Mouse (Mus musculus) CH12.LX (cell line): ENCODE results near the gene Fryl. TPM values are rescaled to one million over a fixed set of nuclear protein-coding genes. Genes with fewer than 3 reads are reported as not detected.

ENCODE experiments used
- DNase-seq: peaks from one replicate; pipeline ENCODE4 v3.0.0-alpha.2; 2013; ENCODE audit errors: extremely low read depth
- H3K27ac ChIP-seq: 2 replicates; pipeline ENCODE4 v1.5.1; 2012; ENCODE audit warnings: low read depth, mild to moderate bottlenecking, control low read depth, moderate library complexity; ENCODE audit not compliant: insufficient read depth
- H3K27me3 ChIP-seq: replicated peaks from 2 replicates; pipeline ENCODE3; 2012; ENCODE audit warnings: inconsistent platforms
- H3K36me3 ChIP-seq, 2 experiments: replicated peaks in 1 of 2; 2 replicates each; pipeline versions ENCODE3 to v1.6.1; 2012; ENCODE audit warnings: inconsistent platforms in 1 of 2, low read length in 1 of 2, mild to moderate bottlenecking in 1 of 2, mixed read lengths in 1 of 2, moderate library complexity in 1 of 2; ENCODE audit not compliant: control insufficient read depth in 1 of 2, insufficient read depth in 1 of 2
- H3K4me1 ChIP-seq, 2 experiments: 2 replicates each; pipeline ENCODE4 v1.6.1; 2012; ENCODE audit warnings: inconsistent platforms in 1 of 2, moderate library complexity in 1 of 2; ENCODE audit not compliant: insufficient read depth in 2 of 2, control insufficient read depth in 1 of 2
- H3K4me2 ChIP-seq: 2 replicates; pipeline ENCODE4 v1.6.1; 2012; ENCODE audit warnings: low read depth, mild to moderate bottlenecking, control low read depth; ENCODE audit not compliant: poor library complexity, insufficient read depth, severe bottlenecking
- H3K4me3 ChIP-seq, 3 experiments: fragments of 150-350 bp in 1 of 3; sonication (generic) in 1 of 3; replicated peaks in 1 of 3; 2 replicates each; pipeline versions ENCODE3 to v1.5.1; 2011 to 2012; ENCODE audit warnings: low read depth in 2 of 3, low read length in 2 of 3, mild to moderate bottlenecking in 2 of 3, moderate library complexity in 2 of 3, control low read depth in 1 of 3, improper control_type of control experiment in 1 of 3, inconsistent platforms in 1 of 3, mixed read lengths in 1 of 3; ENCODE audit not compliant: poor library complexity in 1 of 3
- H3K79me2 ChIP-seq: replicated peaks from 2 replicates; pipeline ENCODE4 v1.6.1; 2012; ENCODE audit warnings: mild to moderate bottlenecking, moderate library complexity; ENCODE audit not compliant: control insufficient read depth, poor library complexity, insufficient read depth, severe bottlenecking; ENCODE audit errors: extremely low read depth
- H3K9ac ChIP-seq: 2 replicates; pipeline ENCODE4 v1.6.1; 2012; ENCODE audit warnings: low read depth, mild to moderate bottlenecking, control low read depth, moderate library complexity; ENCODE audit not compliant: insufficient read depth
- H3K9me3 ChIP-seq: replicated peaks from 2 replicates; pipeline ENCODE3; 2012; ENCODE audit warnings: low read length, inconsistent platforms, mixed read lengths
- BHLHE40 ChIP-seq: IDR thresholded peaks from 2 replicates; pipeline ENCODE4 v1.6.1; 2011; ENCODE audit warnings: mild to moderate bottlenecking, low read depth, low read length, improper control_type of control experiment
- CHD2 ChIP-seq: IDR thresholded peaks from 2 replicates; pipeline ENCODE4 v1.6.1; 2011; ENCODE audit warnings: low read length, improper control_type of control experiment
- CTCF ChIP-seq, 2 experiments: IDR thresholded peaks in 1 of 2; conservative IDR thresholded peaks in 1 of 2; 2 replicates each; pipeline ENCODE4 v1.5.1; 2011 to 2012; ENCODE audit warnings: low read depth in 2 of 2, low read length in 2 of 2, improper control_type of control experiment in 1 of 2, inconsistent platforms in 1 of 2, mild to moderate bottlenecking in 1 of 2, moderate library complexity in 1 of 2
- E2F4 ChIP-seq: IDR thresholded peaks from 2 replicates; pipeline ENCODE4 v1.6.1; 2011; ENCODE audit warnings: low read depth, low read length, improper control_type of control experiment; ENCODE audit not compliant: insufficient replicate concordance
- EP300 ChIP-seq: IDR thresholded peaks from 2 replicates; pipeline ENCODE4 v1.6.1; 2011; ENCODE audit warnings: low read length, improper control_type of control experiment
- IRF4 ChIP-seq: IDR thresholded peaks from 2 replicates; pipeline ENCODE4 v1.6.1; 2014; ENCODE audit warnings: low read depth, mild to moderate bottlenecking, inconsistent platforms, low read length, improper control_type of control experiment
- JUND ChIP-seq: conservative IDR thresholded peaks from 2 replicates; pipeline ENCODE4 v1.6.1; 2011; ENCODE audit warnings: low read depth, low read length, improper control_type of control experiment
- MAFK ChIP-seq: IDR thresholded peaks from 2 replicates; pipeline ENCODE4 v1.6.1; 2011; ENCODE audit warnings: low read length, improper control_type of control experiment; ENCODE audit not compliant: insufficient replicate concordance
- MAX ChIP-seq: IDR thresholded peaks from 2 replicates; pipeline ENCODE4 v1.6.1; 2011; ENCODE audit warnings: low read length, improper control_type of control experiment
- MXI1 ChIP-seq: IDR thresholded peaks from 2 replicates; pipeline ENCODE4 v1.6.1; 2011; ENCODE audit warnings: mild to moderate bottlenecking, low read depth, low read length, improper control_type of control experiment
- NRF1 ChIP-seq: IDR thresholded peaks from 2 replicates; pipeline ENCODE4 v1.6.1; 2014; ENCODE audit warnings: low read depth, mild to moderate bottlenecking, inconsistent platforms, low read length, improper control_type of control experiment, moderate library complexity
- POLR2A ChIP-seq: IDR thresholded peaks from 2 replicates; pipeline ENCODE4 v1.6.1; 2011; ENCODE audit warnings: low read depth, mild to moderate bottlenecking, improper control_type of control experiment, low read length
- RAD21 ChIP-seq: IDR thresholded peaks from 2 replicates; pipeline ENCODE4 v1.6.1; 2011; ENCODE audit warnings: low read depth, mild to moderate bottlenecking, low read length, improper control_type of control experiment, moderate library complexity
- RCOR1 ChIP-seq: conservative IDR thresholded peaks from 2 replicates; pipeline ENCODE4 v1.6.1; 2012; ENCODE audit warnings: low read depth, mild to moderate bottlenecking, inconsistent platforms, low read length, improper control_type of control experiment
- SMC3 ChIP-seq: IDR thresholded peaks from 2 replicates; pipeline ENCODE4 v1.6.1; 2011; ENCODE audit warnings: low read depth, low read length, improper control_type of control experiment
- TBP ChIP-seq: conservative IDR thresholded peaks from 2 replicates; pipeline ENCODE4 v1.6.1; 2011; ENCODE audit warnings: low read depth, low read length, improper control_type of control experiment
- USF2 ChIP-seq: conservative IDR thresholded peaks from 2 replicates; pipeline ENCODE4 v1.6.1; 2011; ENCODE audit warnings: low read depth, low read length, improper control_type of control experiment
- ZC3H11A ChIP-seq: IDR thresholded peaks from 2 replicates; pipeline ENCODE4 v1.6.1; 2012; ENCODE audit warnings: low read depth, mild to moderate bottlenecking, inconsistent platforms, low read length, improper control_type of control experiment
- ZKSCAN1 ChIP-seq: IDR thresholded peaks from 2 replicates; pipeline ENCODE4 v1.6.1; 2012; ENCODE audit warnings: low read depth, inconsistent platforms, low read length, improper control_type of control experiment, borderline replicate concordance
- ZMIZ1 ChIP-seq: IDR thresholded peaks from 2 replicates; pipeline ENCODE4 v1.6.1; 2012; ENCODE audit warnings: low read depth, mild to moderate bottlenecking, inconsistent platforms, low read length, improper control_type of control experiment
- ZNF384 ChIP-seq: IDR thresholded peaks from 2 replicates; pipeline ENCODE4 v1.6.1; 2012; ENCODE audit warnings: low read depth, low read length, improper control_type of control experiment, inconsistent platforms
- dilution Hi-C: fragments of 300-500 bp; cut with MboI; formaldehyde crosslinking; loops from 2 replicates; pipeline ENCODE4 v1.14.3; 2020; ENCODE audit warnings: low sequenced_read_pairs; ENCODE audit not compliant: extremely low pct_unique_long_range_greater_than_20kb, extremely low pct_ligation_motif_present
- in situ Hi-C: fragments of 300-500 bp; cut with MboI; formaldehyde crosslinking; loops from 3 replicates; pipeline ENCODE4 v1.14.3; 2019; ENCODE audit warnings: low sequenced_read_pairs, low pct_ligation_motif_present, low pct_unique_long_range_greater_than_20kb, mixed read lengths
- polyA plus RNA-seq: library from polyadenylated mRNA; unstranded; fragments of >175 nt; gene quantifications from 2 replicates; pipeline ENCODE4 v1.2.1, GENCODE M21; 2012; ENCODE audit warnings: low read depth; ENCODE audit not compliant: insufficient read length
- total RNA-seq, 2 experiments: library from RNA; depleted of rRNA; stranded (reverse); fragments of 300-350 nt in 1 of 2; fragments of >200 nt in 1 of 2; gene quantifications; 2 replicates each; pipeline ENCODE4 v1.2.3; 2012 to 2014

The Fryl gene
- total and polyA plus RNA-seq, 3 experiments, result 23.2 to 38.4 (median 31.3) TPM

- Histone ChIP-seq H3K9ac (no peak overlapping the region), H3K4me1 (peaks cover 0 to 7% of the 10 kb centered on the region in 2 experiments; a peak in 1 of 4 replicates), H3K27ac (no peak overlapping the region), H3K4me3 (no peak overlapping the region), H3K79me2 (no peaks in the 10 kb centered on the region), H3K27me3 (no peaks in the 10 kb centered on the region)
- in situ Hi-C loops, result loop anchor here (5.0 kb wide), 1 partner anchor 398 kb away; no protein-coding TSS in a partner anchor
- dilution Hi-C loops, result no loop called here
- DNase-seq, result peak; percentile 62
- no peak for TF ChIP-seq ZMIZ1
- no peak for TF ChIP-seq EP300
- TF ChIP-seq ZC3H11A, result peak; percentile 31; the same call in 1 of the 2 replicates
- peak; percentile 88 for TF ChIP-seq RAD21
- peak; percentile 76 for TF ChIP-seq SMC3
- no peak for TF ChIP-seq TBP
- TF ChIP-seq BHLHE40, result no peak
- TF ChIP-seq CTCF (conservative IDR thresholded peaks at IDR 0.05 in 1 of 2, IDR thresholded peaks at IDR 0.05 in 1 of 2; ENCODE audit: low read depth in 2 of 2, low read length in 2 of 2), result peak; percentile 85 to 89
- TF ChIP-seq JUND, result 0 out of 2 replicates have a peak, but pooled peaks have one; percentile 11
- TF ChIP-seq NRF1, result no peak
- TF ChIP-seq ZKSCAN1, result no peak
- TF ChIP-seq ZNF384, result peak; percentile 10; the same call in 1 of the 2 replicates
- TF ChIP-seq, all 38 proteins: peak for 6
- no peak overlapping the region for H3K4me2 ChIP-seq
- peaks cover 0 to 14% of the 10 kb centered on the region in 2 experiments for H3K36me3 ChIP-seq
- no peaks in the 10 kb centered on the region for H3K9me3 ChIP-seq
Measured at GRCm38 (mm10) chr5:72984091-72984490, 272.3 kb downstream of the Fryl start.

GRCm38 (mm10) chr5:72976539-72976938, 279.9 kb downstream of the Fryl start:
- peaks cover 0 to 61% of the 10 kb centered on the region in 2 experiments for H3K36me3 ChIP-seq
- in situ Hi-C loops, result no loop called here
- TF ChIP-seq CHD2 (no peak), MAFK (no peak), POLR2A (no peak), BHLHE40 (no peak), USF2 (no peak), IRF4 (no peak), MAX (no peak), MXI1 (no peak), ZKSCAN1 (no peak), TBP (no peak), ZC3H11A (no peak), E2F4 (no peak), RCOR1 (no peak), ZNF384 (no peak)

More at GRCm38 (mm10) chr5:72976539-72976938, 279.9 kb downstream of the Fryl start:
- no peak for DNase-seq
- Histone ChIP-seq H3K9ac (no peak overlapping the region), H3K27me3 (no peaks in the 10 kb centered on the region), H3K9me3 (no peaks in the 10 kb centered on the region), H3K4me3 (no peak overlapping the region), H3K4me2 (no peak overlapping the region), H3K79me2 (no peaks in the 10 kb centered on the region), H3K4me1 (no peaks in the 10 kb centered on the region), H3K27ac (no peak overlapping the region)
- dilution Hi-C loops, result no loop called here
